Mouse (Mus musculus) forebrain, embryonic 13.5 days (tissue): Measurements from ENCODE around the gene Kcna2. TPM values are rescaled to one million over a fixed set of nuclear protein-coding genes. Genes with fewer than 3 reads are reported as not detected.

Source experiments
- ATAC-seq: fragments of 200-750 bp; cut with Nextera tagmentation; 2 replicates; pipeline ENCODE4 v1.8.0; 2017
- H3K27ac ChIP-seq: fragments of 300-500 bp; sonication (generic); 2 replicates; pipeline ENCODE4 v1.5.1; 2015; ENCODE audit warnings: inconsistent platforms, mild to moderate bottlenecking, moderate library complexity
- H3K27me3 ChIP-seq: fragments of 300-500 bp; sonication (generic); 2 replicates; pipeline ENCODE4 v1.6.1; 2015; ENCODE audit warnings: mild to moderate bottlenecking, inconsistent platforms
- H3K36me3 ChIP-seq: fragments of 300-500 bp; sonication (generic); 2 replicates; pipeline ENCODE4 v1.6.1; 2015; ENCODE audit warnings: mild to moderate bottlenecking, inconsistent platforms; ENCODE audit not compliant: poor library complexity, severe bottlenecking
- H3K4me1 ChIP-seq: fragments of 300-500 bp; sonication (generic); 2 replicates; pipeline ENCODE4 v1.6.1; 2015; ENCODE audit warnings: inconsistent platforms
- H3K4me2 ChIP-seq: fragments of 300-500 bp; sonication (generic); 2 replicates; pipeline ENCODE4 v1.6.1; 2015; ENCODE audit warnings: inconsistent platforms, mild to moderate bottlenecking, moderate library complexity
- H3K4me3 ChIP-seq: fragments of 300-500 bp; sonication (generic); 2 replicates; pipeline ENCODE4 v1.5.1; 2015; ENCODE audit warnings: mild to moderate bottlenecking, inconsistent platforms
- H3K9ac ChIP-seq: fragments of 300-500 bp; sonication (generic); 2 replicates; pipeline ENCODE4 v1.6.1; 2015; ENCODE audit warnings: mild to moderate bottlenecking, inconsistent platforms
- H3K9me3 ChIP-seq: fragments of 300-500 bp; sonication (generic); replicated peaks from 2 replicates; pipeline ENCODE4 v1.6.1; 2016; ENCODE audit warnings: inconsistent platforms
- WGBS: fragments of 180-500 bp; shearing (Covaris S2); methylation state at CpG from one replicate; pipeline ENCODE4 v1.1.7; 2015; 5-methylcytosine and 5-hydroxymethylcytosine counted together
- polyA plus RNA-seq: library from polyadenylated mRNA; unstranded; fragments of >200 nt; fragmentation: Nextera tagmentation; extraction: Ambion mirVana; gene quantifications from 2 replicates; pipeline ENCODE4 v1.2.1, GENCODE M21; 2015

Gene Kcna2
- polyA plus RNA-seq, 1 experiment from 2014 or later, result 0.37 TPM

DNA sequence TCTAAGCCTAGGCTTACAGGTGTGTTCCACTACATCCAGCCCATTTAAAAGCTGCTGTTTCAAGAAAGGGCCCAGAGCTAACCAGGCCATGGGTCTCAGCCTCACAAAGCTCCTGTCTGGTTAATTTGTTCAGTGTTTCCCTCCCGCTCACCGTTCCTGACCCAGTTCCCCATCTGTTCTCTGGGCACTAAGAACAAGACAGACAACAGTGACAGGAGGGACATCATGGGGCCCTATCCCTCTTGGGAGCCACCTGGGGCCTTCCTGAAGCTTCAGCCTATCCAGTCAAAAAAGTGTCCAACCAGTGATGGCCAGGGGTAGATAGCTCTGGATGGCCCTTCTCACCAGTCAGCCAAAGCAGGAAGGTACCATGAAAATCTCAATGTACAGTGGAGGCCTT is 61.8 kb downstream of the Kcna2 start:
- ATAC-seq, result no peak
- H3K4me1 ChIP-seq, result peaks cover 5% of the 10 kb centered on the region
- H3K4me3 ChIP-seq, result no peak overlapping the region
- no peaks in the 10 kb centered on the region for H3K36me3 ChIP-seq
- H3K9ac ChIP-seq, result no peak overlapping the region
- no peak overlapping the region for H3K4me2 ChIP-seq
- no peaks in the 10 kb centered on the region for H3K27me3 ChIP-seq
- no peaks in the 10 kb centered on the region for H3K9me3 ChIP-seq
- no peak overlapping the region for H3K27ac ChIP-seq
- 88% methylated on average over 2 of the region's 2 CpGs for WGBS

Other genes starting within 250 kb of the Kcna2 start
- 12.9 and 13.4 TPM in 2 replicates for gene Kcna3, start 65.0 kb upstream of the Kcna2 start, polyA plus RNA-seq
- gene Kcna10, start 81.9 kb downstream of the Kcna2 start, polyA plus RNA-seq, result not detected in 2 replicates
- gene Cym, start 120.6 kb downstream of the Kcna2 start, polyA plus RNA-seq, result 0.35 TPM in 1 of 2 replicates, not detected in the other
- not detected in 2 replicates for gene A630076J17Rik, start 129.5 kb downstream of the Kcna2 start, polyA plus RNA-seq
- gene Prok1, start 138.6 kb downstream of the Kcna2 start, polyA plus RNA-seq, result 0.10 TPM in 1 of 2 replicates, not detected in the other
- gene Lamtor5, start 177.7 kb downstream of the Kcna2 start, polyA plus RNA-seq, result 227 and 246 TPM in 2 replicates
- gene Slc16a4, start 190.1 kb downstream of the Kcna2 start, polyA plus RNA-seq, result 2.4 and 3.1 TPM in 2 replicates
- gene Rbm15, start 232.5 kb downstream of the Kcna2 start, polyA plus RNA-seq, result 14.8 and 15.4 TPM in 2 replicates